Mouse (Mus musculus): ENCODE results near the gene Zbtb20.
A peak's percentile ranks its signal among the peaks of the same experiment; 100 is the strongest.

Zbtb20 gene

DNA sequence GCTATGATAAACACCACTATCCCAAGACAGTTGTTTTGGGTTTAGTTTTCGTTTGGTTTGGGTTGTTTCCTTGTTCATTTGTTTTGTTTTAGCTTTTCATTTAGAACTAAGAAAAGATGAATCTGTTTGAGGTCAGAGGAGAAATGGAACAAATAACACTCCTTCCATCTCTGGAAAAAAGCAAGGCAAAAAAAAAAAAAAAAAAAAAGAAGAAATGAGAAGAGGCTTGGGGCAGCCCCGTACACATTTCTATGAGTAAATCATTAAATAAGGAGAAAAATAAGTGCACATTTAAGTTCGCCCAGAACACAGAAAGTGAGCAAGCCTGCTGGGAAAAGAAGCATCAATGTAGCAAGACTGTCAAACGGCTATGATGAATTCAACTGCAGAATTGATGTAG is 690.2 kb downstream of the Zbtb20 start:
- DNase-seq (ENCODE audit: low read depth, low spot score), result no peak

DNA sequence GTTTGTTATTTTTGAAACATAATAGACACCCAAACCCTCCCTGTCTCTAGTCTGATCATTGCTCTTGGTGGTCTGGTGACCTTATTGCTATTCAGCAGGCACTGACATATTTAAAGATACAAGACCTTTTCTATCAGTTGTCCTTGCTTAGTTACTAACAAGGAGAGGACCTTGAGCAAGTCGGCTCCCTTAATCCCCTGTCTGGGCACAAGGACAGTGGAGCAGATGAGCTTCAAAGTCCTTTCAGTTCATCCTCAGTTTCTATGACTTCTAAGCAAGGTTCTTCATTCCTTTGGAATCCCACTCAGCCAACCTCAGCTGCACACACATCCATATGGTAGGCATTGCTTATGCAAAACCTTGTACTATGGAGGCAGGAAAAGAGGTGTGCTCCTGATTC is 690.8 kb downstream of the Zbtb20 start:
- no peak for DNase-seq (ENCODE audit: low read depth, low spot score)

- no peak for DNase-seq (ENCODE audit: low read depth, low spot score)
Measured at GRCm38 (mm10) chr16:43571376-43572081, 695.8 kb downstream of the Zbtb20 start.

GRCm38 (mm10) chr16:43572171-43572570 is 696.5 kb downstream of the Zbtb20 start:
- DNase-seq (ENCODE audit: low read depth, low spot score), result no peak

GRCm38 (mm10) chr16:43572766-43573165 is 697.1 kb downstream of the Zbtb20 start:
- DNase-seq (ENCODE audit: low read depth, low spot score), result no peak

GRCm38 (mm10) chr16:43573181-43573833 is 697.6 kb downstream of the Zbtb20 start:
- DNase-seq (ENCODE audit: low read depth, low spot score), result no peak

GRCm38 (mm10) chr16:43574006-43574764 is 698.5 kb downstream of the Zbtb20 start:
- peak; percentile 95 for DNase-seq (ENCODE audit: low read depth, low spot score)

DNA sequence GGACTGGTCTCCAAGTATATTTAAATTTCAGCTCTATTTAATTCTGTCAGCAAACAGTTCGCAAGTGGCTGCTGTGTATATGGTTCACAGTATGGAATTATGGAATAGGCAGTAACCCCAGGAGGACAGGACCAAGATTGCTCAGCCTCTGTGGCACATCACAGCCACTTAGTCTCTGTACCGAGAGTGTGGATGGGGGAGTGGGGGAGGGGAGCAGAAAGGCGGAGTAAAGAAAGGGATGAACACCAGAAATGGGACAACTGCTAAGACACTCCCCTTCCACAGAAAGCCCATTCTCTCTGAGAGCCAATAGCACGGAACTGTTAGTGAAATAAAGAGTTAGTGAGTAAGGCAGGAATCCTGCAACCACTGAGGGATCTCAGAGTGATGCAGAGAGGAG is 699.4 kb downstream of the Zbtb20 start:
- DNase-seq (ENCODE audit: low read depth, low spot score), result no peak

DNA sequence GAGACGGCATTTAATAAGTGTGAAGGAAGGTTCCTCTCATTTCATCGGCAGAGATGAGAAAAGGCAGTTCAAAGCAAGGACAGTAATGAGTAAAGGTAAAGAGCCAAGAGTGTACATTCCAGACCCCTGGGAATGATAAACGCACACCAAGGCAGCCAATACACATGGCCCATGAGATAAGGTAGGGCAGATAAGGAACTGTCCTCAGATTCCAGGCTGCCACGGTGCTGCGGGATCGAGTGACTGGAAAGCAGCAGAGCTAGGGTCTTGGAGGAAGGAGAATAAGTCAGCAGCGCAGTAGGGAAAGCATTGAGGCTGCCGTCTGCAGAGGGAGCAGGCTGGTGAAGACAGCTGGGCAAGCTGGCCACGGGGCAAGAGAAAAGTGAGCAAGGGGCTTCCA is 699.8 kb downstream of the Zbtb20 start:
- no peak for DNase-seq (ENCODE audit: low read depth, low spot score)

- peak; percentile 85 for DNase-seq (ENCODE audit: low read depth, low spot score)
Measured at GRCm38 (mm10) chr16:43577399-43577798, 701.7 kb downstream of the Zbtb20 start.

GRCm38 (mm10) chr16:43578351-43578750 is 702.7 kb downstream of the Zbtb20 start:
- no peak for DNase-seq (ENCODE audit: low read depth, low spot score)

GRCm38 (mm10) chr16:43579111-43579510 is 703.4 kb downstream of the Zbtb20 start:
- DNase-seq (ENCODE audit: low read depth, low spot score), result peak; percentile 21

GRCm38 (mm10) chr16:43580321-43580822 is 704.7 kb downstream of the Zbtb20 start:
- DNase-seq (ENCODE audit: low read depth, low spot score), result no peak

GRCm38 (mm10) chr16:43581551-43581950 is 705.9 kb downstream of the Zbtb20 start:
- no peak for DNase-seq (ENCODE audit: low read depth, low spot score)

DNA sequence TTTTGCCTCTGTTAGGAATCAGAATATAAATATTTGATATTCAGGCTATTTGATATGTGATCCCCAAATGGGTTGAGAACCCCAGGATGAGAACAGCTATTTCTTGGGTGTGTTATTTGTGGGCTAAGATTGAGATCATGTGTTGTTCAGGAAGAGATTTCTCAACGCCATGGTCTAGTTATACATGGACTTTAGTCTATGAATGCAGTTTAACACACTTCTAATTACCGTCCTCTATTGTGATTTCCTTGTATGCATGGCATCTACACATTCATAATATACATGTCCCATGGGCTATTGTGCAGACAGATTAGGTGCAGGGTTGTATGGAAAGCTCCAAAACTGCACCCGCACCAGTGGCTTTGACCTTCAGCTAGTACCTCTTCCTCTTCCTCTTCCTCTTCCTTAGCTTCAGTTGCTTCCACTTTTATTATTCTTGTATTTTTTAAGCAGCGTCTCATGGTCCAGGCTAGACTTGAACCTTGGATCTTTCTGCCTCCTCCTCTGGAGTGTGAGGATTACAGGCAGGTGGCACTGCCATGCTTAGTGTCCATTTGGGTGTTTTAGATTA is 711.3 kb downstream of the Zbtb20 start:
- DNase-seq (ENCODE audit: low read depth, low spot score), result no peak

DNA sequence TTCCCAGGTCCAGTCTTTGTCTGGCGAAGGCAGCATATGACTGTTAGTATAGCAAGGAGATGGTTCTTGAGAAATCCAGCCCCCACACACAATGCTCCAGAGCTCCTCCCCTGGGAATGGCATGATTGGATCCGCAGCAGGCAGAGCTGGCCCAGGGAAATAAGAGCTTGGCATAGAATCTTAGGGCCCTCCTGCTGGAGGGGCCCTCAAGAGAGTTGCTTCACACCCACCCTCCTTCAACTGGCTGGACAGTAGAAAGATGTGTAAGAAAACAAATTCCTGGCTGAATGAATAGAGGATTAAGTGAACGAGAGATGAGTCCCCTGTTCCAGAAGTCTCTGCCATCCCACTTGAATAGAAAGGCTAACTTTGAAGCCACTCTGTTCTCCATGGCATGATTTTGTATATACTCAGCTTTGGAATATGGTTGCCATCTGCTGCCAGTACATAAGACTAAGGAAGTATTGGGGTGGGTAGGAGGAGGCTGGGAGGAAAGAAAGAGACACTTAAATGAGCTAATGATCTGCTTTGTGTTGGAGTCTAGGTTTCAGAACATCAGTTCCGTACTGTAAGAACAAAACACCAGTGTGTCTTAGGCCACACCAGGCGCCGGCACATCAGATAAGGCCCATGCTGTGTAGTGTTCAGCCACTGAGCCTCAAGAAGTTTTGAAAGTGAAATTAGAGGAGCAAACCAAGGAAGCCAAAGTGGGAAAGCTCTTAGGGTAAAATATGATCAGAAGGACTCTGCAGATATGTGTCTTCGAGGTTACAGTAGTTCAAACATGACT is 715.2 kb downstream of the Zbtb20 start:
- DNase-seq (ENCODE audit: low read depth, low spot score), result no peak

- DNase-seq (ENCODE audit: low read depth, low spot score), result peak; percentile 83
Measured at GRCm38 (mm10) chr16:43592062-43592461, 716.4 kb downstream of the Zbtb20 start.

DNA sequence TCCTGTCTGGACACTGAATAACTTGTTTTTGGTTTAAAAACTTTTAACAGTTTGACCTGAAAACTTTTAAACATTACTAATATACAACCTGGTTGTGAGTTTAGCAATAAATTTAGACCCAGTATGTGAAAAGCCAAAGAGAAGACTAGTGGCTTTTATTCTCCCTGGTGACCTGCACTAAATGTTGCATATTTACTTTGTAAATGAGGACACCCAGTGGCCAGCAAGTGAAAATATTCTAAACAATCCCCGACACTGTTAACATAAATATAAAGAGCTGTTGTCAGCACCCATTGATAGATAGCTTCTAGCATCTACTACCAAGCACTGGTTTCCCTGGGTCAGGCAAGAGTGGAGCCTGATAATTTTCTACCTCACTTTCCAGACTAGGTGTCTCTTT is 717.1 kb downstream of the Zbtb20 start:
- DNase-seq (ENCODE audit: low read depth, low spot score), result peak; percentile 61

DNA sequence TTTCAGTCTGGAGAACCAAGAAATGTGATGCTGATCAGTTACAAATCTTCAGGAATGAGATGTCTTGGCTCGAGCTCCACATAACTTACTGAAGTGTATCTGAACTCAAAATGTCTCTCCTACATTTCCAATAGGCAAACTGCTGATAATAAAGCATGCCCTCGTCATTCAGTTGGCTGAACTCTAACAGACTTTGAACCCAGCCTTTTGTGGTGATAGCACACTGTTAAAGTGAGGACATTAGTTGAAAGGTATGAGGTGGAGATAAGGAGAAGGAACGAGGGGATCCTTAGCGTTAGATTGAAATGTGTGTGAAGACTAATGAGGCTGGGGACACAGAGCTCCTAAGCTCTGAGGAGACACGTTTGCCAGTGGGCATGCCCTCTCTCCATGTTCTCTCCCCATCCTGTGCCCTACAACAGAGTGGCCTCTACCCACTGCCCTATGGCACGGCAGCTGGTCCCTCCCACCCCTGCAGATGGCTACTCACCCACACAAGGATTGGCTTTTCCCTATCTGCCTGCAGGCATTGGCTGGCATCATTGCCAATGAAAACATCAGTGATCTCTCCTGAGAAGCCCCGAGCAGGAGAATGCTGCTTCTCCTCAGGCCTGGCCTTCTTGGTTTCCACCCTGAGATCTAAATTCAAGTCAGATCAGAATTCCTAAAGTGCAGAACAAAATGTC is 721.8 kb downstream of the Zbtb20 start:
- no peak for DNase-seq (ENCODE audit: low read depth, low spot score)

- DNase-seq (ENCODE audit: low read depth, low spot score), result no peak
Measured at GRCm38 (mm10) chr16:43599707-43600106, 724.0 kb downstream of the Zbtb20 start.

GRCm38 (mm10) chr16:43602573-43602972 is 726.9 kb downstream of the Zbtb20 start:
- DNase-seq (ENCODE audit: low read depth, low spot score), result no peak

Measured in 3T3-L1 (cell line).